Mouse (Mus musculus): ENCODE measurements around the gene Ndst2. TPM values are rescaled to one million over a fixed set of nuclear protein-coding genes. Genes with fewer than 3 reads are reported as not detected.
A peak's percentile ranks its signal among the peaks of the same experiment; 100 is the strongest.

The Ndst2 gene
- polyA plus RNA-seq, 1 experiment from 2014 or later = 23.3 TPM

GRCm38 (mm10) chr14:20771941-20772340 is 37.6 kb upstream of the Ndst2 start:
- ATAC-seq (replicated peaks; ENCODE audit: insufficient number of reproducible peaks, low FRiP score, low TSS enrichment, low read depth) = no peak
- H3K4me2 ChIP-seq (ENCODE audit: low read depth, low read length) = no peak overlapping the region

GRCm38 (mm10) chr14:20768581-20768980 is 34.2 kb upstream of the Ndst2 start:
- Histone ChIP-seq H3K4me2 (ENCODE audit: low read depth, low read length) (no peak overlapping the region), H3K27me3 (ENCODE audit: control insufficient read depth, insufficient read depth, low read length) (no peaks in the 10 kb centered on the region), H3K9ac (replicated peaks; ENCODE audit: low read length) (no peak overlapping the region), H3K27ac (replicated peaks; ENCODE audit: low read depth, low read length) (no peak overlapping the region), H3K4me1 (ENCODE audit: control insufficient read depth, insufficient read depth, low read length) (0 out of 2 replicates have a peak, but pooled peaks cover 2% of the 10 kb centered on the region), H3K36me3 (replicated peaks; ENCODE audit: control insufficient read depth, insufficient read depth, low read depth, low read length) (no peaks in the 10 kb centered on the region; the same call in 1 of the 2 replicates), H3K9me3 (replicated peaks; ENCODE audit: control insufficient read depth, low read length) (no peaks in the 10 kb centered on the region), H3K4me3 (ENCODE audit: low read depth, low read length) (no peak overlapping the region)
- no peak for DNase-seq (ENCODE audit: low spot score)
- ATAC-seq (replicated peaks; ENCODE audit: insufficient number of reproducible peaks, low FRiP score, low TSS enrichment, low read depth) = no peak
- WGBS = 80% methylated on average over 5 of the region's 5 CpGs

More at GRCm38 (mm10) chr14:20771941-20772340, 37.6 kb upstream of the Ndst2 start:
- Histone ChIP-seq H3K36me3 (replicated peaks; ENCODE audit: control insufficient read depth, insufficient read depth, low read depth, low read length) (no peaks in the 10 kb centered on the region; the same call in 1 of the 2 replicates), H3K27me3 (ENCODE audit: control insufficient read depth, insufficient read depth, low read length) (no peaks in the 10 kb centered on the region), H3K4me3 (ENCODE audit: low read depth, low read length) (no peak overlapping the region), H3K9ac (replicated peaks; ENCODE audit: low read length) (no peak overlapping the region), H3K27ac (replicated peaks; ENCODE audit: low read depth, low read length) (no peak overlapping the region), H3K9me3 (replicated peaks; ENCODE audit: control insufficient read depth, low read length) (no peaks in the 10 kb centered on the region), H3K4me1 (ENCODE audit: control insufficient read depth, insufficient read depth, low read length) (no peaks in the 10 kb centered on the region)
- DNase-seq (ENCODE audit: low spot score) = no peak
- WGBS = 95% methylated on average over 3 of the region's 3 CpGs

DNA sequence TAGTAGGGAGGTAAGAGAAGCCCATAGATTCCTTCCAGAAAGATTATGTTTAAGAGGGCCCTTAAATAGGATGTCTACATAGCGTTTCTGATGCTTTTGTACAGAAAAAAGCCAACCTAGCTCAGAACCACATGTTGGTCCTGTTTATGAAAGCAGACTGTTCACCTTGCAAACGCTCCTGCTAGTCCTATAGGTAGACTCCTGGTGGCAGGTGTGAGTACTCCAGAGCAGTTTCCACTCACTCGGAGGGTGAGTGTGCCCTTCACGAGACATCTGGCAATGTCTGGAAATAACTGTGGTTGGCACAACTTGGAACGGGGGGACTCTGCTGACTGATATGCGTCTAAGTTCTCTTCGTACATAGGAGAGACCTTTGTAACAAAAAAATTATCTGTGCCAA is 33.6 kb upstream of the Ndst2 start:
- Histone ChIP-seq H3K4me3 (ENCODE audit: low read depth, low read length) (no peak overlapping the region), H3K9me3 (replicated peaks; ENCODE audit: control insufficient read depth, low read length) (no peaks in the 10 kb centered on the region), H3K4me2 (ENCODE audit: low read depth, low read length) (no peak overlapping the region), H3K36me3 (replicated peaks; ENCODE audit: control insufficient read depth, insufficient read depth, low read depth, low read length) (no peaks in the 10 kb centered on the region; the same call in 1 of the 2 replicates), H3K27ac (replicated peaks; ENCODE audit: low read depth, low read length) (no peak overlapping the region), H3K27me3 (ENCODE audit: control insufficient read depth, insufficient read depth, low read length) (no peaks in the 10 kb centered on the region), H3K4me1 (ENCODE audit: control insufficient read depth, insufficient read depth, low read length) (0 out of 2 replicates have a peak, but pooled peaks cover 2% of the 10 kb centered on the region), H3K9ac (replicated peaks; ENCODE audit: low read length) (no peak overlapping the region)
- 95% methylated on average over 7 of the region's 7 CpGs for WGBS
- DNase-seq (ENCODE audit: low spot score) (no peak), ATAC-seq (replicated peaks; ENCODE audit: insufficient number of reproducible peaks, low FRiP score, low TSS enrichment, low read depth) (no peak)

GRCm38 (mm10) chr14:20765642-20766258 is 31.4 kb upstream of the Ndst2 start:
- peak; percentile 89 for DNase-seq (ENCODE audit: low spot score)
- Histone ChIP-seq H3K9ac (replicated peaks; ENCODE audit: low read length) (no peak overlapping the region), H3K4me3 (ENCODE audit: low read depth, low read length) (no peak overlapping the region), H3K9me3 (replicated peaks; ENCODE audit: control insufficient read depth, low read length) (no peaks in the 10 kb centered on the region), H3K4me1 (ENCODE audit: control insufficient read depth, insufficient read depth, low read length) (0 out of 2 replicates have a peak, but pooled peaks cover 2% of the 10 kb centered on the region), H3K27me3 (ENCODE audit: control insufficient read depth, insufficient read depth, low read length) (no peaks in the 10 kb centered on the region), H3K27ac (replicated peaks; ENCODE audit: low read depth, low read length) (no peak overlapping the region), H3K4me2 (ENCODE audit: low read depth, low read length) (no peak overlapping the region), H3K36me3 (replicated peaks; ENCODE audit: control insufficient read depth, insufficient read depth, low read depth, low read length) (no peaks in the 10 kb centered on the region; the same call in 1 of the 2 replicates)
- no peak; the same call in 1 of the 2 replicates for ATAC-seq (replicated peaks; ENCODE audit: insufficient number of reproducible peaks, low FRiP score, low TSS enrichment, low read depth)
- 25% methylated on average over 12 of the region's 12 CpGs for WGBS

DNA sequence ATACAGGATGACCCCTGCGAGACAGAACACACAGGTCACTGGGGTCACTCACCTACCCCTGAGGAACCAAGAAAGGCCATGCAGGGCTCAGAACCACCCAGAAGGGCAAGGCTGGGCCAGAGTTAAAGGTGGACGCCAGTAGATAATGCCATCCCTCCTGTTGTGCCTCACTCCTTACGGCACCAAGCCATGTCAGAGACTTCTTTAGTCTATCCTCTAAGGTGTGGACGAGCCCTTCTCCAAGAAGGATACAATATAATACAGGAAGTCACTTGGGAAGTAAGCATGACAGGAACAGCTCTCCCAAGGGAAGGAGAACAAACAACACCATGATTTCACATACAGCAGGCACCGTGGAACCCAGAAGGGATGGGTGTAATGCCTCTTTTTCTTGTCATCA is 30.6 kb upstream of the Ndst2 start:
- Histone ChIP-seq H3K27ac (replicated peaks; ENCODE audit: low read depth, low read length) (no peak overlapping the region), H3K9me3 (replicated peaks; ENCODE audit: control insufficient read depth, low read length) (no peaks in the 10 kb centered on the region), H3K36me3 (replicated peaks; ENCODE audit: control insufficient read depth, insufficient read depth, low read depth, low read length) (peaks cover 2% of the 10 kb centered on the region; the same call in 1 of the 2 replicates), H3K9ac (replicated peaks; ENCODE audit: low read length) (no peak overlapping the region), H3K4me2 (ENCODE audit: low read depth, low read length) (no peak overlapping the region), H3K4me3 (ENCODE audit: low read depth, low read length) (no peak overlapping the region), H3K4me1 (ENCODE audit: control insufficient read depth, insufficient read depth, low read length) (0 out of 2 replicates have a peak, but pooled peaks cover 2% of the 10 kb centered on the region), H3K27me3 (ENCODE audit: control insufficient read depth, insufficient read depth, low read length) (no peaks in the 10 kb centered on the region)
- WGBS = 81% methylated on average over 5 of the region's 5 CpGs
- 0 out of 2 replicates have a peak, but pooled peaks have one; percentile 34 for ATAC-seq (replicated peaks; ENCODE audit: insufficient number of reproducible peaks, low FRiP score, low TSS enrichment, low read depth)
- no peak for DNase-seq (ENCODE audit: low spot score)

DNA sequence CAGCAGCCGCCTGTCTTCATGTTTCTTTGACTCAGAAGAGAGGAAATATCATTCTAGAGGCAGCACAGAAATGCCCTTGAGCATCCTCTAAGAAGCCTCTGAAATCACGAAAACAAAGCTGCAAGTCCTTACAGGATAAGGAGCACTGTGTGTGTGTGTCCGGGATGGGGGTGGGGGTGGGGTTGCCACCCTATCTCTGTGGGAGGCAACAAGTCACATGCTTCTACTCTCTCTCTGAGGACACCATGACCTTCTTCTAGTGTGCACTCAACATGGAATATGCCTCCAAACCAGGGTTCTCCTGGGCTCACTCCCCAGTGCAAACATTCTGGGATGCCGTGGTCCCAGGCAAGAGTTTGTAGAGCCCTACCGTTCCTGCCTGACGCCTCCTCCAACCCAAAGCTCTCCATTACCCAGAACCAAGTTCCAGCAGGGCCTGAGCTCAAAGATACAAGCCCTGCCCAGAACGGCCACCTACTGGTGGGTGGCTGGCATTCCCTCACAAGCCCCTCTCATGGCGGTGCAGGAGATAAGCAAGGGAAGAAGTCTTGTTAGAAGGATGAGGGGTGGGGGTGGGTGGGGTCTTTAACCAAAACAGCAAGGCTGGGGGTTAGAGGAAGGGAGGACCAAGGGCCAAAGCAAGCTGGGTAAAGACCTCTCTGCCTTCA is 24.5 kb upstream of the Ndst2 start:
- Histone ChIP-seq H3K4me3 (ENCODE audit: low read depth, low read length) (no peak overlapping the region), H3K9ac (replicated peaks; ENCODE audit: low read length) (no peak overlapping the region), H3K4me1 (ENCODE audit: control insufficient read depth, insufficient read depth, low read length) (no peaks in the 10 kb centered on the region), H3K27me3 (ENCODE audit: control insufficient read depth, insufficient read depth, low read length) (no peaks in the 10 kb centered on the region), H3K36me3 (replicated peaks; ENCODE audit: control insufficient read depth, insufficient read depth, low read depth, low read length) (peaks cover 9% of the 10 kb centered on the region), H3K27ac (replicated peaks; ENCODE audit: low read depth, low read length) (no peak overlapping the region), H3K4me2 (ENCODE audit: low read depth, low read length) (no peak overlapping the region), H3K9me3 (replicated peaks; ENCODE audit: control insufficient read depth, low read length) (no peaks in the 10 kb centered on the region)
- WGBS = 83% methylated on average over 8 of the region's 8 CpGs
- DNase-seq (ENCODE audit: low spot score) (no peak), ATAC-seq (replicated peaks; ENCODE audit: insufficient number of reproducible peaks, low FRiP score, low TSS enrichment, low read depth) (no peak)

DNA sequence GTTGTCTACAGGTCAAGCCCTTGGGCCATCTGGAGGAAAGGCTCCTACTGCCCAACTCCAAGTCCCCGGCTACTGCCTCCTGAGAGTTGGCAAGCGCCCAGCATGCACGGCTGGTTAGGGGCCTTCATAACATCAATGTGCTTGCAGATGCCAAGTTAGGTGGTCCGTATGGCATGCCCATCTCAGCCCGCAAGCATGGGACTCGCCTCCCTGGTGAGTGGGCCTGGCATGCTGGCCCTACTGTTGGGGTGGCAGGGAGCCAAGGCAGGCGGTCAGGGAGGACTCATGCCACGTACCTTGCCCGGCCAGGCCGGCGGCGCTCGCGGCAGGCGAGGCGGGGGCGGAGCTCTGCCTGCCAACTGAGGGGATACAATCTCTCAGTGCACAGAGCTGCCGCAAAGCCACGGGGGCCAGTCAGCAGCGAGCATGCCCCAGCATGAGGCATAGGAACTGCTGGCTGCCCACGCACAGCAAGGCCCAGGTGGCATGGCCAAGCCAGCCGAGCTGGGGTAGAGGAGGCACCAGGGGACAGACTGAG is 23.1 kb upstream of the Ndst2 start:
- H3K4me3 ChIP-seq (ENCODE audit: low read depth, low read length) = no peak overlapping the region
- H3K4me2 ChIP-seq (ENCODE audit: low read depth, low read length) = no peak overlapping the region; the same call in 1 of the 2 replicates
- H3K9me3 ChIP-seq (replicated peaks; ENCODE audit: control insufficient read depth, low read length) = no peaks in the 10 kb centered on the region
- H3K27me3 ChIP-seq (ENCODE audit: control insufficient read depth, insufficient read depth, low read length) = no peaks in the 10 kb centered on the region
- no peak overlapping the region for H3K27ac ChIP-seq (replicated peaks; ENCODE audit: low read depth, low read length)
- ATAC-seq (replicated peaks; ENCODE audit: insufficient number of reproducible peaks, low FRiP score, low TSS enrichment, low read depth) (no peak), DNase-seq (ENCODE audit: low spot score) (no peak)
- H3K9ac ChIP-seq (replicated peaks; ENCODE audit: low read length) = no peak overlapping the region
- H3K36me3 ChIP-seq (replicated peaks; ENCODE audit: control insufficient read depth, insufficient read depth, low read depth, low read length) = peaks cover 9% of the 10 kb centered on the region
- no peaks in the 10 kb centered on the region for H3K4me1 ChIP-seq (ENCODE audit: control insufficient read depth, insufficient read depth, low read length)
- 95% methylated on average over 22 of the region's 22 CpGs for WGBS

GRCm38 (mm10) chr14:20753792-20754191 is 19.4 kb upstream of the Ndst2 start:
- Histone ChIP-seq H3K27me3 (ENCODE audit: control insufficient read depth, insufficient read depth, low read length) (no peaks in the 10 kb centered on the region), H3K4me3 (ENCODE audit: low read depth, low read length) (no peak overlapping the region), H3K9ac (replicated peaks; ENCODE audit: low read length) (no peak overlapping the region), H3K4me2 (ENCODE audit: low read depth, low read length) (no peak overlapping the region), H3K9me3 (replicated peaks; ENCODE audit: control insufficient read depth, low read length) (no peaks in the 10 kb centered on the region), H3K4me1 (ENCODE audit: control insufficient read depth, insufficient read depth, low read length) (no peaks in the 10 kb centered on the region), H3K27ac (replicated peaks; ENCODE audit: low read depth, low read length) (no peak overlapping the region), H3K36me3 (replicated peaks; ENCODE audit: control insufficient read depth, insufficient read depth, low read depth, low read length) (peaks cover under 1% of the 10 kb centered on the region)
- DNase-seq (ENCODE audit: low spot score) = no peak
- ATAC-seq (replicated peaks; ENCODE audit: insufficient number of reproducible peaks, low FRiP score, low TSS enrichment, low read depth) = no peak
- 87% methylated on average over 3 of the region's 3 CpGs for WGBS
